Mouse (Mus musculus) neural tube, embryonic 11.5 days (tissue): Measurements from ENCODE around the gene Sgsm2. TPM values are rescaled to one million over a fixed set of nuclear protein-coding genes. Genes with fewer than 3 reads are reported as not detected.

ENCODE experiments used
- ATAC-seq: fragments of 200-750 bp; cut with Nextera tagmentation; 2 replicates; pipeline ENCODE4 v1.8.0; 2017; ENCODE audit warnings: moderate number of reproducible peaks, mild to moderate bottlenecking, moderate TSS enrichment, moderate library complexity; ENCODE audit not compliant: insufficient read depth, low FRiP score, low TSS enrichment
- DNase-seq: peaks from one replicate; pipeline ENCODE4 v3.0.0-alpha.2; 2015; ENCODE audit warnings: low spot score
- H3K27ac ChIP-seq: fragments of 300-500 bp; sonication (generic); 2 replicates; pipeline ENCODE4 v1.5.1; 2014; ENCODE audit warnings: low read depth, mild to moderate bottlenecking, low read length
- H3K27me3 ChIP-seq: fragments of 300-500 bp; sonication (generic); 2 replicates; pipeline ENCODE4 v1.6.1; 2014; ENCODE audit warnings: mild to moderate bottlenecking, low read length, mixed read lengths; ENCODE audit not compliant: control insufficient read depth, insufficient read depth
- H3K36me3 ChIP-seq: fragments of 300-500 bp; sonication (generic); 2 replicates; pipeline ENCODE4 v1.6.1; 2014; ENCODE audit warnings: mild to moderate bottlenecking, low read length, moderate library complexity, mixed read lengths; ENCODE audit not compliant: control insufficient read depth, insufficient read depth
- H3K4me1 ChIP-seq: fragments of 300-500 bp; sonication (generic); 2 replicates; pipeline ENCODE4 v1.6.1; 2014; ENCODE audit warnings: low read length, mixed read lengths; ENCODE audit not compliant: control insufficient read depth, insufficient read depth
- H3K4me2 ChIP-seq: fragments of 300-500 bp; sonication (generic); 2 replicates; pipeline ENCODE4 v1.6.1; 2014; ENCODE audit warnings: low read depth, mild to moderate bottlenecking, moderate library complexity
- H3K4me3 ChIP-seq: fragments of 300-500 bp; sonication (generic); 2 replicates; pipeline ENCODE4 v1.5.1; 2014; ENCODE audit warnings: low read depth, low read length
- H3K9ac ChIP-seq: fragments of 300-500 bp; sonication (generic); 2 replicates; pipeline ENCODE4 v1.6.1; 2014; ENCODE audit warnings: mild to moderate bottlenecking, low read length
- H3K9me3 ChIP-seq: fragments of 300-500 bp; sonication (generic); 2 replicates; pipeline ENCODE4 v1.6.1; 2016; ENCODE audit warnings: low read length; ENCODE audit not compliant: control insufficient read depth
- WGBS: fragments of 180-500 bp; shearing (Covaris S2); extraction: QIAGEN DNeasy Blood & Tissue Kit; methylation state at CpG from one replicate; pipeline ENCODE4 v1.1.7; 2014; 5-methylcytosine and 5-hydroxymethylcytosine counted together
- polyA plus RNA-seq: library from polyadenylated mRNA; unstranded; fragments of >200 nt; fragmentation: Nextera tagmentation; extraction: Ambion mirVana; gene quantifications from 2 replicates; pipeline ENCODE4 v1.2.1, GENCODE M21; 2014

Gene Sgsm2
- 7.9 and 8.1 TPM in 2 replicates for polyA plus RNA-seq

DNA sequence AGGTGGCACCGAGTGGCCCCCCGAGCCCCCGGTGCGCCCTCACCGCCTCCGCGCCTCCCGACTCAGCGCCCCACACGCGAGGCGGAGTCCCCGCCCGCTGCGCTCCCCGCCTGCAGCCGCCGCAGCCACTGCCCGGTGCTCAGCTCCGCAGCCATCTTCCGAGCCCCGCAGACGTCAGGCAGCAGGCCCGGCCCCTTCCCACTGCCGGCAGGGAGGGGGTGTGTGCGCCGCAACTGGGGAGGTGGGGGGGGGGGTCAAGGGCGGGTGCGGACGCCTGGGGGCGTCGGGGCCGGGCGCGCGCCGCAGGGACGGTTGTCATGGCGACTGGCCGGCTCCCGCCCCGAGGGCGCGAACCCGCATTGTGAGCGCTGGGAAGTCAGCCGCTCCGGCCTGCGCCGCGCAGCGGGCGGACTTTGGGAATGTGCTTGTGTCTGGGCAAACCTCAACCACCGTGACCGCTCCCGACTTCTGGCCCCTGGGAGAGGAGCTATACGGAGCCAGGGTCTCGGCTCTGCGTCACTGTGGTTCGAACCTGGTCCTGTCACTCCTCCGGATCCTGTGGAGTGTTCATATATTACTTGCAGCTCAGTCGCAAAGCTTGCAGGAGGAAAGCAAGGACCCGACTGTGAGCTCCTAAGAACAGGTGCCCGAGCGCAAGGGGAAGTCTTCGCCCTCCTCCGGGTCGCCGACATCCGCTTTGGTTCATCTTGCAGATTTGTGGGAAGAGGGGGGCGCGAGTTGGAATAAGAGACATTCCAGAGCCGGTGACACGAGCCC is at the start of gene Sgsm2:
TSS of gene Sgsm2 (minus strand) at position 160 of the 777 bp plus-strand sequence.
- Histone ChIP-seq H3K27ac (peak within 1 kb of the TSS; percentile 84), H3K27me3 (no peaks in the 10 kb centered on the region), H3K36me3 (peaks cover 7% of the 10 kb centered on the region; the same call in 1 of the 2 replicates), H3K4me1 (no peaks in the 10 kb centered on the region; the same call in 1 of the 2 replicates), H3K9ac (peak within 1 kb of the TSS; percentile 81), H3K4me3 (peak within 1 kb of the TSS; percentile 77), H3K4me2 (peak within 1 kb of the TSS; percentile 64), H3K9me3 (no peaks in the 10 kb centered on the region)
- WGBS = under 1% methylated on average over 53 of the region's 74 CpGs
- ATAC-seq = peak; percentile 81
- DNase-seq = peak; percentile 88

DNA sequence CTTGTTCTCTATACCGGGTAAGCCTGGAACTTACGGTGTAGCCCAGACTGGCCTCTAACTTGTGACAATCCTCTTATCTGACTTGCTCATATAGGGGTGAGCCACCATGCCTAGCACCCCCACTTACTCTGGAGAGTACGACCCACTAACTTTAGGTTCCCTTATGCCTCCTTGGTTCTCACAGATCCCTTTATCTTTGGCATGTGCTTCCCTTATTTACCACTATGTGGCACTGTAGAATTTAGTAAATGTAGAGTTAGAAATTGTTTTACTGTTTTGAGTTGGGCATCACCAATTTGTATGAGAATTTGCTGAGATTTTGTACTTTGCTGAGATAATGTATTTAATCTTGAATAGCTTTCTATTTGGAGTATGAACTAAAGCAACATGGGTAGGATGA is 49.5 kb upstream of the Sgsm2 start:
- H3K4me3 ChIP-seq = no peak overlapping the region
- H3K27ac ChIP-seq = no peak overlapping the region
- ATAC-seq (no peak), DNase-seq (no peak)
- H3K9me3 ChIP-seq = no peaks in the 10 kb centered on the region
- H3K9ac ChIP-seq = no peak overlapping the region
- H3K4me2 ChIP-seq = no peak overlapping the region
- no peaks in the 10 kb centered on the region for H3K27me3 ChIP-seq
- H3K36me3 ChIP-seq = no peaks in the 10 kb centered on the region
- WGBS = 79% methylated on average over 3 of the region's 3 CpGs
- H3K4me1 ChIP-seq = no peaks in the 10 kb centered on the region

DNA sequence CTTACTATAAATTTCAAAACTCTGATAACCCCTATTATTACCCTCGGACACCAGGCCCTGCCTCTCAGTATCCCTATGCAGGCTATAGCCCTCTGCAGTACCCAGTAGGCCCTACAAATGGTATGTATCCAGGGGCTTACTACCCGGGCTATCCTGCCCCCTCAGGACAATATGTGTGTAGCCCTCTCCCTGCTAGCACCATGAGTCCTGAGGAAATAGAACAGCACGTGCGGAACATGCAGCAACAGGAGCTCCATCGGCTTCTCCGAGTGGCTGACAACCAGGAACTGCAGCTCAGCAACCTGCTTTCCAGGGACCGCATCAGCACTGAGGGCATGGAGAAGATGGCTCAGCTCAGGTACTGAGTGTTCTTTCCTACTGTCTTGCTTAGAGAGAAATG is 33.5 kb upstream of the Sgsm2 start:
- ATAC-seq (no peak), DNase-seq (no peak)
- 92% methylated on average over 7 of the region's 7 CpGs for WGBS
- H3K4me1 ChIP-seq = peaks cover 10% of the 10 kb centered on the region
- H3K4me2 ChIP-seq = no peak overlapping the region
- peaks cover 9% of the 10 kb centered on the region for H3K36me3 ChIP-seq
- H3K9me3 ChIP-seq = no peaks in the 10 kb centered on the region
- no peaks in the 10 kb centered on the region for H3K27me3 ChIP-seq
- H3K9ac ChIP-seq = no peak overlapping the region
- H3K4me3 ChIP-seq = no peak overlapping the region
- no peak overlapping the region for H3K27ac ChIP-seq

DNA sequence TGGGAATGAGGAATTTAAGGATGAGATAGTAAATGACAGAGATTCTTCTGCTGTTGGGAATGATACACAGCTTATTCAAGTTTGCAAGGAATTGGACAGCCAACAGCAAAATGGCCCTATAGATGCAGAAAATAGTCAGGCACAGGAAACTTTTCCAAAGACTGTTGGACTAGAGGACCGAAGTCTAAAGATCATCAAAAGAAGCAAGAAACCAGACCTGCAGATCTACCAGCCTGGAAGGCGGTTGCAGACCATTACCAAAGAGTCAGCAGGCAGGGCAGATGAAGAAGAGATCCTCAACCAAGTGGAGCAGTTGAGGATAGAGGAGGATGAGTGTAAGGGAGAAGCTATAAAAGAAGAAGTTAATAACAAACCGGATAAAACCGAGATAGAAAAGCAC is 32.3 kb upstream of the Sgsm2 start:
- H3K27me3 ChIP-seq = no peaks in the 10 kb centered on the region
- DNase-seq = no peak
- no peak for ATAC-seq
- H3K9ac ChIP-seq = no peak overlapping the region
- peaks cover 6% of the 10 kb centered on the region for H3K36me3 ChIP-seq
- no peaks in the 10 kb centered on the region for H3K9me3 ChIP-seq
- no peak overlapping the region for H3K27ac ChIP-seq
- H3K4me1 ChIP-seq = peaks cover 12% of the 10 kb centered on the region
- H3K4me2 ChIP-seq = no peak overlapping the region
- WGBS = 72% methylated on average over 4 of the region's 4 CpGs
- no peak overlapping the region for H3K4me3 ChIP-seq

DNA sequence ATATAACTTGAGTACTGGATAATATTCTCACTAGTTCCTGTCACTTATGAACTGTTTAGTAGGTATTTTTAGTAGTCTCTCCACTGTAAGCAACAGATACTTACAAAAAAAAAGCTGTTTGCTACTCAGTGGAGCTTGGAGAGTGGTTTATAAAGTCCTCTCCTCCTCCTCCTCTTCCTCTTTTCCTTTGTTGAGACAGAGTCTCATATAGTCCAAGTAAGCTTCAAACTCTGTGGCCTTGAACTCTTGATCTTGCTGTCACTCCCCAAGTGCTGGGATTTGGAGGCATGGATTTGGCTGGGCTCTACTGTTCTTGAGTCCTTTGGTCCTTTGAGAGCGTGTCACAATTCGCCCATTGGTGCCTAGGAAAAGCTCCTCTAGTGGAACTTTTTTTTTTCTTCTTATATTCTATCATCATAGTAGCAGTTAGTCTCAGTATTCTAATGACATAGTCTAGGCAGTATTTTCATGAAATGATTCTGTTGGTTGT is 30.4 kb upstream of the Sgsm2 start:
- 96% methylated on average over 2 of the region's 2 CpGs for WGBS

DNA sequence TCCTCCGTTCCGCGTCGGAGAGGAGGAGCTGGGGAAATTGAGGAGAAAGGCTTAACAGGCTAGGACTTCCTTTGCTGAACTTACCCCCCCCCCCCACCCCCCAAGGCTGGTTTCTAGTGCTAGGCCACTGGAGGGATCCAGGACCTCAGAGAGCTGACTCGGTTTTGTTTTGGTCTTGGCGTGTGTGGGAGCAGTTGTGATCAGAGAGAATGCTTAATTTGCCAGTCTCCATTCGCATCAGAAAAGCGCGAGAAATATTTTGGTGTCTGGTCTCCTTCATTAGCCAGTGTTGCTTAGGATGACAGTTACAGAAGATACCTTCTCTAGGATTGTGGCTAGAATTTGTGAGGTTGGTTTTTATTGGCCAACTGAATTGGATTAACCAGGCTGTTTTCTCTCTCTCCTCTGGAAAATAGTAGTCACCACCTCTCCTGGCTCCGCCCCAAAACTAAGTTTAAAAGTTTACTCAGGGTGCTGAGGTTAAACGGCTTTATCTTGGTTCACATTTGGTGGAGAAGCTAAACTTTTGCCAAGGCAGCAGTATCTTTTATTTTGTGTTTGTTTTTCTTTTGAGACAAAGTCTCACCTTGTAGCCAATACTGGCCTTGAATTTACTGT is 29.6 kb upstream of the Sgsm2 start:
- WGBS = 7% methylated on average over 11 of the region's 11 CpGs
- peak overlapping the region; percentile 69 for H3K4me2 ChIP-seq
- H3K27me3 ChIP-seq = no peaks in the 10 kb centered on the region
- H3K4me3 ChIP-seq = peak overlapping the region; percentile 79
- no peak for DNase-seq
- H3K9ac ChIP-seq = peak overlapping the region; percentile 91
- ATAC-seq = no peak
- H3K9me3 ChIP-seq = no peaks in the 10 kb centered on the region
- H3K36me3 ChIP-seq = peaks cover 6% of the 10 kb centered on the region
- peak overlapping the region; percentile 94 for H3K27ac ChIP-seq
- H3K4me1 ChIP-seq = peaks cover 12% of the 10 kb centered on the region

More for the DNA sequence above, 30.4 kb upstream of the Sgsm2 start:
- peaks cover 6% of the 10 kb centered on the region for H3K36me3 ChIP-seq
- no peak overlapping the region for H3K9ac ChIP-seq
- H3K27ac ChIP-seq = no peak overlapping the region
- ATAC-seq (no peak), DNase-seq (no peak)
- no peaks in the 10 kb centered on the region for H3K9me3 ChIP-seq
- H3K4me2 ChIP-seq = no peak overlapping the region
- peaks cover 12% of the 10 kb centered on the region for H3K4me1 ChIP-seq
- peak overlapping the region; percentile 79; the same call in 1 of the 2 replicates for H3K4me3 ChIP-seq
- H3K27me3 ChIP-seq = no peaks in the 10 kb centered on the region

DNA sequence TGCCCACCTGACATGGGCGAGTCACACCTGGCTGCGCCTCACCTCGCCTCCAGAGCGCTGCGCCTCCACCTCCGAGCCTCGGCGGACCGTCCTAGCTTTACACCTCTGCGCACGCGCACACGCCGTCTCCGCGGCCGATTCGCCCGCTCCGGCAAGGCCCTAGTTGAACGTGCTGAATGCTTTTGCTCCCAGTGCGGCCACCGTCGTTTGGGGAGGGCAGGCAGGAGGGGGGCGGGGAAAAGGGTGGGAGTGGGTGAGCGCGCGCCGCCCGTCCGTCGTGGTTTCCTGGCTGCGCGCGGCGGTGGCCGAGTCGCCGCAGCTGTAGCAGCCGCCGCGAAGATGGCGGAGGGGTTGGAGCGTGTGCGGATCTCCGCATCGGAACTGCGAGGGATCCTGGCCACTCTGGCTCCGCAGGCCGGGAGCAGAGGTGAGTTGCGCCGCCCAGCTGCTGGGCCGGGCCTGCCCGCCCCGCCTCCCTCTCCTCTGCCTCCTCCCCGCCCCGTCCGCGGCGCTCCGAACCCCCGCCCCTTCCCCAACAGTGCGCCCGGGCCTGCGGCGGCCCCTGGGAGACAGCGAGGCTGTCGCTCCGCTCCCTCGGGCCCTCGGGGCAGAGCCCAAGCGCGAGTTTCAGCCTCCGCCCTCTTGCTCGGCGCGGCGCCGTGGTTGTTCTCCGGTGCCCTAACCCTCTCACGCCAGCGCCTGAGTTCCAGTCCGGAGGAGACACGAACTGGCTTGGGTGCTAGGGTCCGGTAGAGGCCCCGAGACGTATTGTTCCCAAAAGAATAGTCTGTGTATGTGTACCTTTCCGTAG is 28.9 kb upstream of the Sgsm2 start, which contains the start of the genes Smg6 and Srr:
TSS of gene Smg6 (plus strand) at position 247 of the 811 bp plus-strand sequence.
TSS of gene Srr (minus strand) at position 372 of the 811 bp plus-strand sequence.
- peak; percentile 91 for ATAC-seq

DNA sequence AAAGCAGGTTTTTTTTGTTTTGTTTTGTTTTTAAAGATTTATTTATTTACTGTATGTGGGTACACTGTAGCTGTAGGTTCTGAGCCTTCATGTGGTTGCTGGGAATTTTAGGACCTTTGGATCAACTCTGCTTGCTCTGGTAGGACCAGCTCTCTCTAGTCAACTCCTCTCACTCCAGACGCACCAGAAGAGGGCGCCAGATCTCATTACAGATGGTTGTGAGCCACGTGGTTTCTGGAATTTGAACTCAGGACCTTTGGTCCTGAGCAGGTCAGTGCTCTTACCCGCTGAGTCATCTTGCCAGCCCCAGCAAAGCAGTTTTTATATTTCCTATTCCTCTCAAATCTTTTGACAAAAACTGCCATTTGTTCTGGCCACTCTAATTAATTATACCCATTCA is 27.3 kb upstream of the Sgsm2 start:
- no peak for DNase-seq
- WGBS = 81% methylated on average over 4 of the region's 4 CpGs

More for the DNA sequence above, 28.9 kb upstream of the Sgsm2 start, which contains the start of the genes Smg6 and Srr:
- Histone ChIP-seq H3K27me3 (no peaks in the 10 kb centered on the region), H3K36me3 (peaks cover 5% of the 10 kb centered on the region), H3K9ac (peak within 1 kb of the TSS; percentile 91), H3K4me3 (peak within 1 kb of the TSS; percentile 79), H3K9me3 (no peaks in the 10 kb centered on the region), H3K4me1 (peaks cover 12% of the 10 kb centered on the region), H3K4me2 (peak within 1 kb of the TSS; percentile 69), H3K27ac (peak within 1 kb of the TSS; percentile 94)
- WGBS = under 1% methylated on average over 68 of the region's 88 CpGs
- DNase-seq = peak; percentile 98

More for the DNA sequence above, 27.3 kb upstream of the Sgsm2 start:
- Histone ChIP-seq H3K4me3 (no peak overlapping the region), H3K27ac (no peak overlapping the region), H3K36me3 (no peaks in the 10 kb centered on the region), H3K9ac (no peak overlapping the region), H3K4me2 (no peak overlapping the region), H3K27me3 (no peaks in the 10 kb centered on the region), H3K9me3 (no peaks in the 10 kb centered on the region), H3K4me1 (peaks cover 12% of the 10 kb centered on the region)
- no peak for ATAC-seq
